Mouse (Mus musculus): Measurements from ENCODE around the gene Polr2g.

Gene Polr2g

GRCm38 (mm10) chr19:8818801-8819595 is 20.6 kb upstream of the Polr2g start, which contains the start of gene Ttc9c:
Ttc9c (minus strand) TSS chr19:8819333.
- DNase-seq (ENCODE audit: extremely low read depth, low read depth, low spot score) = peak; percentile 97

GRCm38 (mm10) chr19:8818301-8818798 is 20.0 kb upstream of the Polr2g start:
- no peak for DNase-seq (ENCODE audit: extremely low read depth, low read depth, low spot score)

GRCm38 (mm10) chr19:8817001-8817400 is 18.6 kb upstream of the Polr2g start:
- no peak for DNase-seq (ENCODE audit: extremely low read depth, low read depth, low spot score)

- DNase-seq (ENCODE audit: extremely low read depth, low read depth, low spot score) = no peak
These were observed 17.4 kb upstream of the Polr2g start for GRCm38 (mm10) chr19:8815812-8816211.

- DNase-seq (ENCODE audit: extremely low read depth, low read depth, low spot score) = no peak
These were observed 8.4 kb upstream of the Polr2g start for GRCm38 (mm10) chr19:8806810-8807209.

- DNase-seq (ENCODE audit: extremely low read depth, low read depth, low spot score) = no peak
These were observed 5.7 kb upstream of the Polr2g start for GRCm38 (mm10) chr19:8803879-8804660.

GRCm38 (mm10) chr19:8803204-8803780 is 4.9 kb upstream of the Polr2g start:
- no peak for DNase-seq (ENCODE audit: extremely low read depth, low read depth, low spot score)

GRCm38 (mm10) chr19:8802130-8802821 is 3.9 kb upstream of the Polr2g start, which contains the start of gene Zbtb3:
Zbtb3 (plus strand) TSS chr19:8802555.
- DNase-seq (ENCODE audit: extremely low read depth, low read depth, low spot score) = peak; percentile 91

- DNase-seq (ENCODE audit: extremely low read depth, low read depth, low spot score) = no peak
These were observed 554 bp upstream of the Polr2g start for GRCm38 (mm10) chr19:8798947-8799315.

GRCm38 (mm10) chr19:8790171-8790570 is 8.2 kb downstream of the Polr2g start:
- DNase-seq (ENCODE audit: extremely low read depth, low read depth, low spot score) = no peak

GRCm38 (mm10) chr19:8789171-8789570 is 9.2 kb downstream of the Polr2g start:
- DNase-seq (ENCODE audit: extremely low read depth, low read depth, low spot score) = no peak

- DNase-seq (ENCODE audit: extremely low read depth, low read depth, low spot score) = no peak
These were observed 9.9 kb downstream of the Polr2g start for GRCm38 (mm10) chr19:8788521-8788920.

GRCm38 (mm10) chr19:8786008-8786781 is 12.2 kb downstream of the Polr2g start, which contains the start of gene Taf6l:
Taf6l (minus strand) TSS chr19:8786417.
- peak; percentile 87 for DNase-seq (ENCODE audit: extremely low read depth, low read depth, low spot score)

GRCm38 (mm10) chr19:8774951-8775421 is 23.4 kb downstream of the Polr2g start:
- no peak for DNase-seq (ENCODE audit: extremely low read depth, low read depth, low spot score)

- no peak for DNase-seq (ENCODE audit: extremely low read depth, low read depth, low spot score)
These were observed 24.1 kb downstream of the Polr2g start, which contains the start of gene Tmem179b for GRCm38 (mm10) chr19:8774086-8774835. Tmem179b (minus strand) TSS chr19:8774467.

GRCm38 (mm10) chr19:8773409-8773808 is 25.0 kb downstream of the Polr2g start:
- no peak for DNase-seq (ENCODE audit: extremely low read depth, low read depth, low spot score)

- no peak for DNase-seq (ENCODE audit: extremely low read depth, low read depth, low spot score)
These were observed 25.4 kb downstream of the Polr2g start for GRCm38 (mm10) chr19:8772996-8773395.

- no peak for DNase-seq (ENCODE audit: extremely low read depth, low read depth, low spot score)
These were observed 27.7 kb downstream of the Polr2g start, which contains the start of gene Tmem223 for GRCm38 (mm10) chr19:8770567-8771270. Tmem223 (plus strand) TSS chr19:8770996.
